Mouse (Mus musculus): Measurements from ENCODE around the gene Tacc2.

GRCm38 (mm10) chr7:130665358-130665757 lies 88.1 kb downstream of the Tacc2 start:
- TF ChIP-seq POLR2A (IDR thresholded peaks at IDR 0.05; ENCODE audit: borderline replicate concordance, insufficient read depth, low read length) (no peak), CTCF (IDR thresholded peaks at IDR 0.05; ENCODE audit: borderline replicate concordance, insufficient read depth, low read depth, low read length) (no peak)
